Mouse (Mus musculus) bone marrow macrophage, adult 2 months (primary cell): Measurements from ENCODE around the gene Ogdh.
A peak's percentile ranks its signal among the peaks of the same experiment; 100 is the strongest.

ENCODE experiments used
- CTCF ChIP-seq: IDR thresholded peaks from 2 replicates; pipeline ENCODE4 v1.5.1; 2012; ENCODE audit warnings: low read depth, mild to moderate bottlenecking, low read length, moderate library complexity
- POLR2A ChIP-seq: IDR thresholded peaks from 2 replicates; pipeline ENCODE4 v1.6.1; 2012; ENCODE audit warnings: mild to moderate bottlenecking, low read depth, low read length, borderline replicate concordance

GRCm38 (mm10) chr11:6365885-6366284, 74.5 kb downstream of the Ogdh start:
- TF ChIP-seq CTCF (peak; percentile 67), POLR2A (no peak)
